Mouse (Mus musculus) midbrain, embryonic 13.5 days (tissue): ENCODE data around the gene Creb5. TPM values are rescaled to one million over a fixed set of nuclear protein-coding genes. Genes with fewer than 3 reads are reported as not detected.

Source experiments
- ATAC-seq: fragments of 200-750 bp; cut with Nextera tagmentation; 2 replicates; pipeline ENCODE4 v1.8.0; 2017; ENCODE audit warnings: mild to moderate bottlenecking, moderate TSS enrichment, moderate library complexity
- H3K27ac ChIP-seq: fragments of 300-500 bp; sonication (generic); 2 replicates; pipeline ENCODE4 v1.5.1; 2015; ENCODE audit warnings: inconsistent platforms, mild to moderate bottlenecking, moderate library complexity
- H3K27me3 ChIP-seq: fragments of 300-500 bp; sonication (generic); 2 replicates; pipeline ENCODE4 v1.6.1; 2015; ENCODE audit warnings: mild to moderate bottlenecking, inconsistent platforms
- H3K36me3 ChIP-seq: fragments of 300-500 bp; sonication (generic); 2 replicates; pipeline ENCODE4 v1.6.1; 2015; ENCODE audit warnings: mild to moderate bottlenecking, inconsistent platforms
- H3K4me1 ChIP-seq: fragments of 300-500 bp; sonication (generic); replicated peaks from 2 replicates; pipeline ENCODE4 v1.6.1; 2015; ENCODE audit warnings: inconsistent platforms
- H3K4me2 ChIP-seq: fragments of 300-500 bp; sonication (generic); replicated peaks from 2 replicates; pipeline ENCODE4 v1.6.1; 2015; ENCODE audit warnings: moderate library complexity, mild to moderate bottlenecking, inconsistent platforms
- H3K4me3 ChIP-seq: fragments of 300-500 bp; sonication (generic); replicated peaks from 2 replicates; pipeline ENCODE4 v1.5.1; 2015; ENCODE audit warnings: mild to moderate bottlenecking, inconsistent platforms
- H3K9ac ChIP-seq: fragments of 300-500 bp; sonication (generic); replicated peaks from 2 replicates; pipeline ENCODE4 v1.6.1; 2015; ENCODE audit warnings: mild to moderate bottlenecking, inconsistent platforms
- H3K9me3 ChIP-seq: fragments of 300-500 bp; sonication (generic); 2 replicates; pipeline ENCODE4 v1.6.1; 2016; ENCODE audit warnings: mild to moderate bottlenecking, inconsistent platforms
- WGBS: fragments of 180-500 bp; shearing (Covaris S2); methylation state at CpG from one replicate; pipeline ENCODE4 v1.1.7; 2015; 5-methylcytosine and 5-hydroxymethylcytosine counted together
- polyA plus RNA-seq: library from polyadenylated mRNA; unstranded; fragments of >200 nt; fragmentation: Nextera tagmentation; extraction: Ambion mirVana; gene quantifications from 2 replicates; pipeline ENCODE4 v1.2.1, GENCODE M21; 2015

Creb5 gene
- polyA plus RNA-seq, 1 experiment from 2014 or later: 4.5 TPM

DNA sequence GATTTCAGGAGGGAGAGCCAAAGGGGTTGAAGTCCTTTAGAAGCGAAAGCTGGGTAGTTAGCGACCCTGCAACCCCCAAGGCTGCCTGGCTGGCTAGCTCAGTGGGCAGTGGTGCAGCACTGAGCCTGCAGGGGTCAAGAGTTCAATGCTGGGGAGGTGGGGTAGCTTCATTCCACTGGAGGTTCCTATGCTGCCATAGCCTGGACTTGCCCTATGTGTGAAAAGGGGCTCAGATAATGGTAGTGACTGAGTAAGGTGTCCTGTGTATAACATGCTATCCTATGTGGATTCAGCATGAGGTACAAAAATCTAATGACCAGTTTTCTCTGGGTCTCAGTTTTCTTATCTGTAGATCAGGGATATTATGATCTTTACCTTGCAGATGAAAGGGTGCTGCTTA, 182.6 kb downstream of the Creb5 start:
- Histone ChIP-seq H3K9ac (no peak overlapping the region), H3K36me3 (no peaks in the 10 kb centered on the region), H3K27me3 (no peaks in the 10 kb centered on the region), H3K9me3 (no peaks in the 10 kb centered on the region), H3K27ac (no peak overlapping the region), H3K4me1 (no peaks in the 10 kb centered on the region), H3K4me3 (no peak overlapping the region), H3K4me2 (no peak overlapping the region)
- 79% methylated on average over 2 of the region's 2 CpGs for WGBS
- no peak for ATAC-seq

DNA sequence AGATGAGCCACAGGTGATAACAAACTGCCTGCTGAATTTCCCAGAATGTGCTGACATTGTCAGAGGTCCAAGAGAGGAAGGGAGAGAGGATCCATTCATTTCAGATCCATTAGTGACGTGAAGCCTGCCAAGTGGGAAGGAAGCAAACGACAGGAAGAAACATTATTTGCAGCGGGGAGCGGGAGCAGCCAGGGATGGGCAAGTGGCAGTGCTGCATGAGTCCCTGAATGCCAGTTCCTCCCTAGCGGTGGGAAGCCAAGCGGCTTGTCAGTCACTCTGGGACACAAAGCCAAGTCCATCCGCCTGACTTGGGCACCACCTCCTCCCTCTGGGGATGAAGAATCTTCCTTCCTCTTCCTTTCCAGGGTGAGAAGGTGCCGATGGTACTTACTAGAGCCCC, 183.5 kb downstream of the Creb5 start:
- Histone ChIP-seq H3K27me3 (no peaks in the 10 kb centered on the region), H3K4me3 (no peak overlapping the region), H3K9ac (no peak overlapping the region), H3K4me1 (no peaks in the 10 kb centered on the region), H3K36me3 (no peaks in the 10 kb centered on the region), H3K27ac (no peak overlapping the region), H3K9me3 (no peaks in the 10 kb centered on the region), H3K4me2 (no peak overlapping the region)
- 62% methylated on average over 8 of the region's 8 CpGs for WGBS
- no peak for ATAC-seq

DNA sequence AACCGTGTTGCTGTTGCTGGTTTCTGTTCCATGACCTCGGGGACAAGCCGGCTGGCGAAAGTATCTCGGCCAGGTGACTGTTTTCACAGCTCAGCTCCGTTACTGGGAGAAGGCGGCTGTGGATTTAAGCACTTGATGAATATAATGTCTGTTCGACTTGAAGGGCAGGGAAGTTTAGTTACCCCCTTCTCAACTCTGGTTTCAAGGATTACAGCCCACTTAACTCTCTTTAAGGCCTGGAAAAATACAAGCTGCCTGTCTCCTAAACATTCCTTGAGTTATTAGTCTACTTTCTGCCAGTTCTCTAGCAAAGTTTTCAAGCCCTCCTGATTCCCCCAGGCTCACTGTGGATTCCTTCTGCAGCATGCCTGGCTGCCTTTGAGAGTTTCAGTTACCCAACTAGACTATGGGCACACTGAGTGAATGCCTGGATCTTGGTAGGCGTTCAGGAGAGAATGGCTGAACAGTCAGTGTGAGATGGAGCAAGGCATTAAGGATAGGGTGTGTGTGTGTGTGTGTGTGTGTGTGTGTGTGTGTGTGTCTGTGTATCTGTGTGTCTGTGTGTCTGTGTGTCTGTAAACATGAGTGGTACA, 184.0 kb downstream of the Creb5 start:
- WGBS: 83% methylated on average over 9 of the region's 9 CpGs

GRCm38 (mm10) chr6:53472751-53473150, 185.7 kb downstream of the Creb5 start:
- no peak overlapping the region for H3K4me2 ChIP-seq
- H3K4me3 ChIP-seq: no peak overlapping the region
- no peaks in the 10 kb centered on the region for H3K4me1 ChIP-seq
- no peak overlapping the region for H3K9ac ChIP-seq
- no peaks in the 10 kb centered on the region for H3K36me3 ChIP-seq
- ATAC-seq: no peak
- H3K27me3 ChIP-seq: no peaks in the 10 kb centered on the region
- H3K9me3 ChIP-seq: no peaks in the 10 kb centered on the region
- 88% methylated on average over 7 of the region's 7 CpGs for WGBS
- H3K27ac ChIP-seq: no peak overlapping the region

More for the DNA sequence above, 184.0 kb downstream of the Creb5 start:
- Histone ChIP-seq H3K4me3 (no peak overlapping the region), H3K27ac (no peak overlapping the region), H3K27me3 (no peaks in the 10 kb centered on the region), H3K4me1 (no peaks in the 10 kb centered on the region), H3K36me3 (no peaks in the 10 kb centered on the region), H3K4me2 (no peak overlapping the region), H3K9ac (no peak overlapping the region), H3K9me3 (no peaks in the 10 kb centered on the region)
- no peak for ATAC-seq

- no peak overlapping the region for H3K4me3 ChIP-seq
- no peak overlapping the region for H3K27ac ChIP-seq
- H3K36me3 ChIP-seq: no peaks in the 10 kb centered on the region
- no peaks in the 10 kb centered on the region for H3K4me1 ChIP-seq
- H3K4me2 ChIP-seq: no peak overlapping the region
- 90% methylated on average over 5 of the region's 5 CpGs for WGBS
- H3K9ac ChIP-seq: no peak overlapping the region
- no peaks in the 10 kb centered on the region for H3K9me3 ChIP-seq
- no peaks in the 10 kb centered on the region for H3K27me3 ChIP-seq
- no peak for ATAC-seq
These were observed 190.4 kb downstream of the Creb5 start for GRCm38 (mm10) chr6:53477501-53477900.

DNA sequence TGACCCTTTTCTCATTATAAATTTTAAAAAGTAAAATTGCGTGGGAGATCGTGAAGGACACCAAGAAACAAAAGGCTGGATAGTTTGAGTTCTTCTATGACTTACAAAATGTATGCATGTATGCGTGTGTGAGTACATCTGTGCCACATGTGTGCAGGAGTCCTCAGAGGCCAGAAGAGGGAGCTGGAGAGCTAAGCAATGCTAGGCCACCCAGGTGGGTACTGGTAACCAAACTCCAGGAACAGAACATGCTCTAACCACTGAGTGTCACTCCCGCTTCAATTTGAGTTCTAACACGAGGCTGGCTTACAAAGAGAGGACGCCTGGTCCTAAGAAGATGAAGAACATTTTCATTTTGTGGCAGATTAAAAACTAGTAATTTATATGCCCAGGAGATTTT, 203.8 kb downstream of the Creb5 start:
- no peak for ATAC-seq
- Histone ChIP-seq H3K4me3 (no peak overlapping the region), H3K4me2 (no peak overlapping the region), H3K4me1 (no peaks in the 10 kb centered on the region), H3K9ac (no peak overlapping the region), H3K9me3 (no peaks in the 10 kb centered on the region), H3K27me3 (no peaks in the 10 kb centered on the region), H3K36me3 (no peaks in the 10 kb centered on the region), H3K27ac (no peak overlapping the region)
- WGBS: 94% methylated on average over 6 of the region's 6 CpGs

DNA sequence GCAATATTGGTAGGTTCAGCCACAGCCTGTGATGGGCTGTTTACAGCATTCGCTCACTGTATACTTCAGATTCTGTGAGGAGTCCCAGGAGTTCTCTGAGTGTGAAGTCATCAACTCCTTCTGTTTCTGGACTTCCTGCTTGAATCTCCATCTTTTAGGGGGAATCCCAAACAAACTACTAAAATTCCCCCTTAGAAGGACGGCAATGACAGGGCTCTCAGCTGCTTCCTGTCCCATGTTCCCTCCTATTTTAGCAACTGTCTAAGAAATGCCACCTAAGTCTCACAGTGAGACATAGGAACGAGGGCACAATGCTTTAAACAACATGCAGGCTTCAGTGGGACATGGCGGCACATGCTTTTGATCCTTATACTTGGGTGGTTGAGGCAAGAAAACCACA, 204.3 kb downstream of the Creb5 start:
- no peak overlapping the region for H3K4me3 ChIP-seq
- H3K9ac ChIP-seq: no peak overlapping the region
- no peak overlapping the region for H3K27ac ChIP-seq
- no peak for ATAC-seq
- H3K4me2 ChIP-seq: no peak overlapping the region
- no peaks in the 10 kb centered on the region for H3K9me3 ChIP-seq
- 93% methylated on average over 4 of the region's 4 CpGs for WGBS
- no peaks in the 10 kb centered on the region for H3K36me3 ChIP-seq
- no peaks in the 10 kb centered on the region for H3K27me3 ChIP-seq
- no peaks in the 10 kb centered on the region for H3K4me1 ChIP-seq

DNA sequence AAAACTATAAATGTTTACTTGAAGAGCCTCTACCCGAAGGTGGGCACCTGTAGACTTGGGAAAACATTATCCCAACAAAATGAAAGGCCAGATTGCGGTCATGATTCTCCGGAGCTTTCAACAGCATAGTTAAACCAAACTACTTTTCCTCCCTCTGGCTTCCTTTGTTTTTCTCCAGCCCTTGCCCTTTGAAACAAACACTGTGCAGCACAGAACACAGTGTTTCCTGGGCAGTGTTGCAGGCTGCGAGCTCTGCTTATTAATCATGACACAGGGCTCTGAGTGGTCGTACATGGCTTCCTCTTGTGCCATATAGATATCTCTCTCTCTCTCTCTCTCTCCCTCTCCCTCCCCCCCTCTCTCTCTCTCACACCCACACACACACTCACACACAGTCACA, 206.8 kb downstream of the Creb5 start:
- H3K9ac ChIP-seq: no peak overlapping the region
- no peaks in the 10 kb centered on the region for H3K36me3 ChIP-seq
- H3K27me3 ChIP-seq: no peaks in the 10 kb centered on the region
- no peak for ATAC-seq
- H3K4me2 ChIP-seq: no peak overlapping the region
- H3K27ac ChIP-seq: no peak overlapping the region
- no peaks in the 10 kb centered on the region for H3K4me1 ChIP-seq
- WGBS: 76% methylated on average over 5 of the region's 5 CpGs
- no peak overlapping the region for H3K4me3 ChIP-seq
- no peaks in the 10 kb centered on the region for H3K9me3 ChIP-seq

DNA sequence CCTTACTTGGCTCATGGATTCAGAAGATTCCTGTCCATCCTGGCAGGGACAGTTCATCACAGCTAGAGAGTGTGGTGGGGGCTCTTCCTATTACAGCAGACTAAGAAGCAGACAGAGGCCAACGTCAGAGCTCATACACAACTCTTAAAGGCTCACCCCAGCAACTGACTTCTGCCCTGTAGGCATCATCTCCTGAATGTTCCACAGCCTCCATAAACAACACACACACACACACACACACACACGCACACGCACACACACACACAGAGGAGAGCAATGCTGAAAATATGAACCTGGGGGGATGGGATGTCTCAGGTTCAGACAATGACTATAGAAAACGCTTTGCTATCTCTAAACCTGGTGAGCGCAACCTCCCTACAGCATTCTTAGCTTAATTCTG, 208.6 kb downstream of the Creb5 start:
- Histone ChIP-seq H3K36me3 (no peaks in the 10 kb centered on the region), H3K4me1 (no peaks in the 10 kb centered on the region), H3K4me2 (no peak overlapping the region), H3K27ac (no peak overlapping the region), H3K9ac (no peak overlapping the region), H3K9me3 (no peaks in the 10 kb centered on the region), H3K27me3 (no peaks in the 10 kb centered on the region), H3K4me3 (no peak overlapping the region)
- ATAC-seq: no peak
- 85% methylated on average over 5 of the region's 5 CpGs for WGBS

GRCm38 (mm10) chr6:53496325-53496753, 209.3 kb downstream of the Creb5 start:
- no peak for ATAC-seq
- no peaks in the 10 kb centered on the region for H3K9me3 ChIP-seq
- no peak overlapping the region for H3K4me3 ChIP-seq
- no peaks in the 10 kb centered on the region for H3K27me3 ChIP-seq
- no peak overlapping the region for H3K4me2 ChIP-seq
- no peak overlapping the region for H3K27ac ChIP-seq
- no peaks in the 10 kb centered on the region for H3K4me1 ChIP-seq
- no peaks in the 10 kb centered on the region for H3K36me3 ChIP-seq
- H3K9ac ChIP-seq: no peak overlapping the region
- 67% methylated on average over 4 of the region's 4 CpGs for WGBS

DNA sequence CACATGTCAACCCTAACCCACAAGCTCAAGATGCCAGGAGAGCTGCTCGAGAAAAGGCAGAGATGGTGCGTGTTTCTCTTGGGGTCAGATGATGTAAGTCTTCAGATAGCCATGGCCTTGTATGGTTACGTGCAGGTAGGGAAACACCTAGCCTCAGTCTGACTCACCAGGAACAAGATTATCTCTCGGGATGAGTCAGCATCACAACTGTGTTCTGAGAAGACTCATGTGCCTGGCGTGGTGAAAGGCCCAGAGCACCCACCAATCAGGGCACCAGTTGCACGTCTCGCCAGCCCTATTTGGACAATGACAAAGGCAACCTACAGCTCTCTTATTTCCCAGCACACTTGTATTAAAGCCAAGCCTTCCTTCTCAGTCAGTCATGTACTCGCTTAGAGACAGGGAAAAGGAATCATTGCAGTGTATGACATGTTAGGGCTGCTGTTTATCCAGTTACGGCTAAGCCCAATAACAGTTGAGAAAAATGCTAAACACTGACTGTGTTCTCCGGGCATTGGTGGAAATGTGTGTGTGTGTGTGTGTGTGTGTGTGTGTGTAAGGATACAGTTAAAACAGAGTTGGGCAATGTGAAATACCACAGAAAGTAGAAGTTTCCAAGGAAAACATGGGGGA, 210.9 kb downstream of the Creb5 start:
- Histone ChIP-seq H3K36me3 (no peaks in the 10 kb centered on the region), H3K4me3 (no peak overlapping the region), H3K4me1 (no peaks in the 10 kb centered on the region), H3K4me2 (no peak overlapping the region), H3K27me3 (no peaks in the 10 kb centered on the region), H3K9me3 (no peaks in the 10 kb centered on the region), H3K9ac (no peak overlapping the region), H3K27ac (no peak overlapping the region)
- 89% methylated on average over 10 of the region's 10 CpGs for WGBS
- ATAC-seq: no peak

DNA sequence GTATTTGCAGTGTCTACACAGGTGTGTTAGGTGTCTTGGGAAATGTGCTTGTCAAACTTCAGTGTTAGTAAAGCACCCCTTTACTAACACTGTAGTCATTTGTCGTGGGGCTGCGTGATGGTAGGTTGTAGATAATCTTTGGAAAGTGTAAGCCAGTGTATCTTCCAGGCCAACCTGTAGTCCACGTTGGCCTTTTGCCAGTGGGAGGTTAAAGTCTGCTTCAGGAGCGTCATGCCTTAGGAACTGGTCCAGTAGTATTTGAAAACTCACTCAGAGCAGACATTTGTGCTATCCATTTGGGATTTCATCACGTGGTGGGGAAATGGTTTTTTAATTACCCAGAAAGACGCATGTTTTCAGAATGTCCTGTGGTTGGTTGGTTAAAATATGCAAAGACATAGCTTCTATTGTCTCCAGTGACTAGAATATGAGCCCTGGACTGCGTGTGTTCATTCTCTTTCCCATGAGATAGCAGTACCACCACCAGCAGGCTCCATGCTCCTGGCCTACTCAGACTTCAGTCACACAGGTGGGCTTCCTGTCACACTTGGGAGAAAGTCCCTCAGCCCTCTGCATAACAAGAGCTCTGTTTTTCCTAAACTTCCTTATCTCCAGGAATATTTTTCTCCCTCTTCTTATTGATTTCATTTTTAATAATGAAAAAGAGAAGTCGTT, 212.7 kb downstream of the Creb5 start:
- Histone ChIP-seq H3K4me3 (no peak overlapping the region), H3K36me3 (no peaks in the 10 kb centered on the region), H3K9me3 (no peaks in the 10 kb centered on the region), H3K9ac (no peak overlapping the region), H3K4me1 (no peaks in the 10 kb centered on the region), H3K27ac (no peak overlapping the region), H3K27me3 (no peaks in the 10 kb centered on the region), H3K4me2 (no peak overlapping the region)
- WGBS: 87% methylated on average over 8 of the region's 8 CpGs
- ATAC-seq: no peak
